Mouse (Mus musculus): ENCODE results near the gene Zfp513.

DNA sequence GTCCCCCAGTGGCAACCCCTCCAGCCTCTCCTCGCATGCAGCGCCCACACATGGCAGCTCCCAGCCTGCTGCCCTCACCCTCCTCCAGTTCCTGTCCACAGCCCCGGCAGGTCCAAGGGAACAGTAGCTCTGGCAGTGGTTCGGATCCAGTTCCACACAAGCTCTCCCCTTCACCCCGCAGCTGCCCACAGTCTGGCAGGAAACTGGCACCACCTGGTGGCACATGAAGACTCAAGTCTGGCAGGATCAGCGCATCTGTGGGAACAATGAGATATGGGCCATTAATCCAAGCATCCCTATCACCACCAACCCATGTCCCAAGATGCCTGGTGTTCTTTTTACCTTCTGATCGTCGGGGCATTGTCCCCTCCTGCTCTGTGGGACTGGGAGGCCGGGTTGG is 2.2 kb downstream of the Zfp513 start:
- TF ChIP-seq POLR2A (IDR thresholded peaks at IDR 0.05; ENCODE audit: extremely low read depth, insufficient read depth, low read length) (peak; percentile 51; the same call in 1 of the 2 replicates), CTCF (IDR thresholded peaks at IDR 0.05; ENCODE audit: extremely low read depth, insufficient read depth, low read length) (0 out of 2 replicates have a peak, but pooled peaks have one; percentile 15)

Measured in cortical plate, adult 2 months (tissue).